In genomic region chr1:21304646-21305045, GRCm38 (mm10) we compare ENCODE assay signal across 31 mouse cellular contexts. TPM values are rescaled to one million over a fixed set of nuclear protein-coding genes. Genes with fewer than 3 reads are reported as not detected.
DNase-seq lines count a peak whose midpoint lies in the region; ATAC-seq lines count a peak whose summit lies in the region.
"Had no signal": no experiment of that assay in that cellular context is flagged by ENCODE, and none has a peak within 500 bp of the region (broad histone marks: within the 10 kb centered on the region; RNA-seq: fewer than 3 reads in every experiment).

No protein-coding gene starts in this region.

- no peak for ATAC-seq in heart, embryonic 11.5 days (replicated peaks; ENCODE audit: insufficient number of reproducible peaks, low FRiP score, low TSS enrichment)
- ATAC-seq in CD4-positive, CD25-positive, alpha-beta regulatory T cell, adult 4 months = peak; percentile 55
- ATAC-seq in inflammation-experienced regulatory T-cells, adult 6 months = peak; percentile 38
- ATAC-seq: forebrain, embryonic 13.5 days; forebrain, embryonic 16.5 days; intestine, embryonic 16.5 days; Patski had no signal

- no peaks in the 10 kb centered on the region for H3K36me3 ChIP-seq in heart, embryonic 11.5 days (ENCODE audit: control insufficient read depth, insufficient read depth, low read length)
- H3K36me3 ChIP-seq: forebrain, embryonic 10.5 days; G1E; heart, embryonic 10.5 days; hindbrain, embryonic 12.5 days; hindbrain, embryonic 15.5 days had no signal

- H3K27ac ChIP-seq in heart, embryonic 11.5 days (ENCODE audit: low read depth, low read length) = no peak overlapping the region
- H3K27ac ChIP-seq: forebrain, embryonic 10.5 days; forebrain, embryonic 13.5 days; heart, adult 2 months; heart, embryonic 10.5 days; hindbrain, embryonic 12.5 days; hindbrain, embryonic 15.5 days had no signal

- 84% methylated on average over 4 of the region's 4 CpGs for WGBS in heart, embryonic 11.5 days (ENCODE audit: insufficient replicate concordance)

- no peaks in the 10 kb centered on the region for H3K27me3 ChIP-seq in heart, embryonic 11.5 days (ENCODE audit: control insufficient read depth, insufficient read depth, low read length)
- H3K27me3 ChIP-seq: CH12.LX; forebrain, embryonic 13.5 days; hindbrain, embryonic 12.5 days; hindbrain, embryonic 15.5 days had no signal

- DNase-seq in heart, adult 11 months = peak; percentile 25
- peak; percentile 56 for DNase-seq in CD4-positive, CD25-positive, alpha-beta regulatory T cell, adult 2 months (ENCODE audit: low read depth, low spot score)
- DNase-seq in lung, postnatal 10 days = no peak
- no peak for DNase-seq in ovary, postnatal 36 days (ENCODE audit: low spot score)
- DNase-seq: adrenal gland, postnatal 25 days; cerebellum, adult 11-12 months; cerebellum, adult 8-10 months; cerebellum, postnatal 14 days; gastrocnemius, postnatal 25 days; heart, adult 2 months; kidney, adult 18-20 months had no signal

- H3K4me3 ChIP-seq in heart, embryonic 11.5 days (ENCODE audit: low read depth, low read length) = no peak overlapping the region
- H3K4me3 ChIP-seq: forebrain, embryonic 10.5 days; forebrain, embryonic 13.5 days; heart, adult 2 months; heart, embryonic 10.5 days; hindbrain, embryonic 12.5 days; hindbrain, embryonic 15.5 days had no signal

- H3K9ac ChIP-seq in heart, embryonic 11.5 days (ENCODE audit: low read depth, low read length) = no peak overlapping the region
- H3K9ac ChIP-seq: forebrain, embryonic 13.5 days; hindbrain, embryonic 12.5 days; hindbrain, embryonic 15.5 days had no signal

- H3K4me1 ChIP-seq in heart, embryonic 11.5 days (ENCODE audit: control insufficient read depth, insufficient read depth, low read length) = no peaks in the 10 kb centered on the region
- H3K4me1 ChIP-seq: forebrain, embryonic 10.5 days; forebrain, embryonic 13.5 days; heart, embryonic 10.5 days; hindbrain, embryonic 12.5 days; hindbrain, embryonic 15.5 days had no signal

- H3K4me2 ChIP-seq in heart, embryonic 11.5 days = no peak overlapping the region
- H3K4me2 ChIP-seq: forebrain, embryonic 13.5 days; hindbrain, embryonic 12.5 days; hindbrain, embryonic 15.5 days had no signal

- H3K9me3 ChIP-seq in heart, embryonic 11.5 days (replicated peaks; ENCODE audit: control insufficient read depth, low read length) = no peaks in the 10 kb centered on the region
- H3K9me3 ChIP-seq: forebrain, embryonic 10.5 days; forebrain, embryonic 13.5 days; G1E; heart, embryonic 10.5 days; hindbrain, embryonic 12.5 days; hindbrain, embryonic 15.5 days had no signal

RNA-seq across cellular contexts. Expression of gene Khdc1a, which starts 44.8 kb away (rescaled TPM):
- not detected in 2 replicates for polyA plus RNA-seq in heart, embryonic 11.5 days (2014; fragmentation: Nextera tagmentation; extraction: Ambion mirVana)
- 1 to 10 TPM; 1.9 to 2.1 TPM for polyA plus RNA-seq in CD4-positive, CD25-positive, alpha-beta regulatory T cell, adult 4 months (2017; shearing (Covaris generic))
- polyA plus RNA-seq in inflammation-experienced regulatory T-cells, adult 6 months (2017; shearing (Covaris generic)) = 1 to 10 TPM in 1 of 3 experiments, under 1 TPM in 1, not detected in 1; 0.71 to 1.9 TPM
- polyA plus RNA-seq: brain, embryonic 14.5 days; C2C12; embryonic facial prominence, embryonic 11.5 days; embryonic facial prominence, embryonic 14.5 days; forebrain, embryonic 10.5 days; forebrain, embryonic 13.5 days; forebrain, embryonic 16.5 days; frontal cortex, adult 2 months; G1E; heart, adult 2 months; heart, embryonic 10.5 days; heart, embryonic 14.5 days; heart, postnatal 0 days; hindbrain, embryonic 12.5 days; hindbrain, embryonic 15.5 days; intestine, embryonic 16.5 days; Patski had no signal

Comparison
In these comparisons a context has a peak if more than half of its experiments do, and no peak if none do; other contexts are left out.
1. DNase-seq: peak in heart, adult 11 months (single experiment) and CD4-positive, CD25-positive, alpha-beta regulatory T cell, adult 2 months (single experiment); none in lung, postnatal 10 days (single experiment) and ovary, postnatal 36 days (single experiment).